Mouse (Mus musculus): Measurements from ENCODE around the gene Cacna1e.

DNA sequence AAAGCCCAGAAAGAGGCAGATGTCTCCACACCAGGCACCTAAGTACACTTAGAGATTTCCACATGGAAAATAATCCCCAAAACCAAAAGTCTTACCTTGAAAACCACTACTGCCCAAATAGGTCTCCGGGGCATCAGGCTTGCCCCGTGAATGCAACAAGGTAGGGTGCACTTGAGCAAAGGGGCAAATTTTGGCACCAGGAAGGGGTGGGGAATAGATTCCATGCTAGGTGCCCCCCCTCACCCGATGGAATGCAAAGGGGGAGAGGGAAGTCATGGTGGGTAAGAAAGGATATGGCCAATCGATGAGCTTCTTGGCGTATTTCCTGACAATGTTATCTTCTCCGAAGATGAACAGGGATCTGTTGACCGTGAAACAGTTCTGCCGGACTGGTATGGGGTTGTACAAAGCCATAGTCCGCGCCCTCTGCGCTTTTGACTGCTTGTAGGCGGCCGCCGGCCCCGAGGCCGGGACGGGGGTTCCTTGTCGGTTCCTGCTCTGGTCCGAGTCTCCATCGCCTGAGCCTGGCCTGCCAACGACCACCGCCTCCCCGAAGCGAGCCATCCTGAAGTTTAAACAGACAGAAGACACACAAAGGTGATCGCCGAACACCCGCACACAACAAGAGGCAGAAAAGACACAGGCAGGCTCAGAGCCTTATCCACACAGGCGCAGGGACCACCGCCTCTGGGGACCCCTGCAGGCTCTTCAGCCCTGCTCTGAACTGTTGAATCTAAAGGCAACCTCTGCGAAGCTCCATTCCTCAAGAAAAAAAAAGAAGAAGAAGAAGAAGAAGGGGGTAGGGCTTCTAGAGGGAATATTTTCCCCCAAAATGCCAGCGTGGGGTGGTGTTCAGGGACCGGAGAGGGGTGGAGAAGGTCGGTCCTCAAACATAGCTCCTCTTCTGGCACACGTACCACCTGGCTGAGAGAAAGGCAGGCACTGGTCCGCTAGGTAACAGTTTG is 158.7 kb downstream of the Cacna1e start:
- TF ChIP-seq CTCF (IDR thresholded peaks at IDR 0.05; ENCODE audit: low read depth, low read length) (no peak), POLR2A (IDR thresholded peaks at IDR 0.05; ENCODE audit: borderline replicate concordance, low read depth, low read length) (no peak)

All from bone marrow macrophage, adult 2 months (primary cell).